Mouse (Mus musculus): ENCODE results near the gene Btbd17. TPM values are rescaled to one million over a fixed set of nuclear protein-coding genes. Genes with fewer than 3 reads are reported as not detected.
A peak's percentile ranks its signal among the peaks of the same experiment; 100 is the strongest.

Btbd17 gene
- polyA plus RNA-seq, 1 experiment from 2014 or later: not detected

DNA sequence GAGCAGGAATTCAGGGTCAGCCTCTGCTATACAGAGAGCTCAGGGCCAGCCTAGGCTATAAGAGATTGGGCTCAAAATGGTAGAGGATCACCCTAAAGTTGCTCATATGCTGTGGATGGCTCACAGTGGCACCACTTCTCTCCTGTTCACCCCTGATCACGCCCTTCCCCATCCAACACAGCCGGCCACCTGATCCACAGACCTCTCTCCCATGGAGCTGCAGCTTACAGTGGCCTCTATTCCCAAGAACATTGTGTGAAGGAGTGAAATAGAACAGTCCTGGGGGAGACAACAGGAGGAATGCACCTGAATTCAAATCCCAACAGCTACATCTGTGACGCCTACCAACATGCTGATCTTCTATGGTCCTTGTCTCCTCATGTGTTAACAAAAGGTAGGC lies 2.9 kb upstream of the Btbd17 start, which contains the start of gene Gpr142:
TSS of gene Gpr142 (plus strand) at position 301 of the 400 bp plus-strand sequence.
- no peak for TF ChIP-seq EP300 (IDR thresholded peaks at IDR 0.05; ENCODE audit: low read depth)
- 73% methylated on average over 3 of the region's 3 CpGs for WGBS (ENCODE audit: insufficient replicate concordance)
- ATAC-seq: no peak

DNA sequence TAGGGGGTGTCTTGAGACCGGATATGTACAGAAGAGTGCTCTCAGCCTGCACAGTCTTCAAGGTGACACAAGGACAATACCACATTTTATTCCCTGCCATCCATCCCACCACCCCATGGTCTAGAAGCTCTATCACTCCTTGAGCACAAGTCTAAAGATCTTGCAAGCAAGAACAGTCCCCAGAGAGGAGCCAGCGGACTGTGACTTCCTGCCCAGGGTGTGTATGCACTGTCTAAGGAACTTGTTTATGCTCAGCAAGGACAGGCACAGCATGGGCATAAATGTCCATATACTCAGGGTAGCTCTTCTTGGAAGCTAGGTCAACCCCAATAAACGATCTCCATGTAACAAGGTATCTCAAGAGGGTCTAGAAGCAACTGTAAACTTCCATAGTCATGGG lies 2.2 kb upstream of the Btbd17 start:
- Histone ChIP-seq H3K27ac (ENCODE audit: low read depth) (no peak overlapping the region), H3K9ac (replicated peaks) (no peak overlapping the region), H3K4me3 (ENCODE audit: low read depth, low read length) (no peak overlapping the region), H3K36me3 (replicated peaks; ENCODE audit: insufficient read depth, low read length) (no peaks in the 10 kb centered on the region), H3K27me3 (ENCODE audit: insufficient read depth, low read length) (peaks cover 16% of the 10 kb centered on the region), H3K4me1 (ENCODE audit: insufficient read depth) (peaks cover 2% of the 10 kb centered on the region; the same call in 1 of the 2 replicates), H3K4me2 (ENCODE audit: low read depth, low read length) (no peak overlapping the region), H3K9me3 (ENCODE audit: low read length) (no peaks in the 10 kb centered on the region)
- TF ChIP-seq CTCF (IDR thresholded peaks at IDR 0.05; ENCODE audit: low read depth): no peak
- no peak for TF ChIP-seq EP300 (IDR thresholded peaks at IDR 0.05; ENCODE audit: low read depth)
- no peak for DNase-seq
- 64% methylated on average over 3 of the region's 3 CpGs for WGBS (ENCODE audit: insufficient replicate concordance)
- no peak for ATAC-seq

More for the DNA sequence above, 2.9 kb upstream of the Btbd17 start, which contains the start of gene Gpr142:
- H3K9ac ChIP-seq (replicated peaks): no peak within 1 kb of the TSS
- peaks cover 2% of the 10 kb centered on the region; the same call in 1 of the 2 replicates for H3K4me1 ChIP-seq (ENCODE audit: insufficient read depth)
- no peak within 1 kb of the TSS for H3K27ac ChIP-seq (ENCODE audit: low read depth)
- no peak within 1 kb of the TSS for H3K4me2 ChIP-seq (ENCODE audit: low read depth, low read length)
- no peaks in the 10 kb centered on the region for H3K9me3 ChIP-seq (ENCODE audit: low read length)
- DNase-seq: no peak
- no peaks in the 10 kb centered on the region for H3K36me3 ChIP-seq (replicated peaks; ENCODE audit: insufficient read depth, low read length)
- no peak within 1 kb of the TSS for H3K4me3 ChIP-seq (ENCODE audit: low read depth, low read length)
- H3K27me3 ChIP-seq (ENCODE audit: insufficient read depth, low read length): peaks cover 10% of the 10 kb centered on the region

DNA sequence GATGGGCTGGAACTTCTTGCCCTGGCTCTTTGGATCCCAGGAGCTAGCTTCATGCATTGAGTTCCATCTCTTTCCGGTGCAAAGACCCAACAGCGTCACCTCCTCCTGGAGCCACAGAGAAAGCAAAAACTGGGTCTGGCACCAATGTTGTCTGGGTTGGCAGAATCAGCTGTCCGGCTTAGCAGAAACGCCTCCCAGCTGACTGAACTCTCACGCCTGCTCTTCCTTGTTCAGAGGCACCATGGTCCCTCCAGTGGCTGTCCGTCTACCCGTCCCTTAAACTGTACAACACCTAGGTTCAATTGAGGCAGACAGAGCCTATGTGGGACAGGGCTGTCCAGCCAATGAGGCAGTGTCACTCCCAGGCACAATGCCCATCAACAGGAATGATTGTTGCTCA lies 1.4 kb upstream of the Btbd17 start:
- ATAC-seq: no peak
- WGBS (ENCODE audit: insufficient replicate concordance): 85% methylated on average over 7 of the region's 7 CpGs
- TF ChIP-seq EP300 (IDR thresholded peaks at IDR 0.05; ENCODE audit: low read depth): no peak
- TF ChIP-seq CTCF (IDR thresholded peaks at IDR 0.05; ENCODE audit: low read depth): no peak
- Histone ChIP-seq H3K27ac (ENCODE audit: low read depth) (no peak overlapping the region), H3K36me3 (replicated peaks; ENCODE audit: insufficient read depth, low read length) (no peaks in the 10 kb centered on the region), H3K9me3 (ENCODE audit: low read length) (no peaks in the 10 kb centered on the region), H3K4me2 (ENCODE audit: low read depth, low read length) (no peak overlapping the region), H3K4me1 (ENCODE audit: insufficient read depth) (peaks cover 2% of the 10 kb centered on the region; the same call in 1 of the 2 replicates), H3K9ac (replicated peaks) (no peak overlapping the region), H3K27me3 (ENCODE audit: insufficient read depth, low read length) (peaks cover 24% of the 10 kb centered on the region), H3K4me3 (ENCODE audit: low read depth, low read length) (no peak overlapping the region)
- no peak for DNase-seq

DNA sequence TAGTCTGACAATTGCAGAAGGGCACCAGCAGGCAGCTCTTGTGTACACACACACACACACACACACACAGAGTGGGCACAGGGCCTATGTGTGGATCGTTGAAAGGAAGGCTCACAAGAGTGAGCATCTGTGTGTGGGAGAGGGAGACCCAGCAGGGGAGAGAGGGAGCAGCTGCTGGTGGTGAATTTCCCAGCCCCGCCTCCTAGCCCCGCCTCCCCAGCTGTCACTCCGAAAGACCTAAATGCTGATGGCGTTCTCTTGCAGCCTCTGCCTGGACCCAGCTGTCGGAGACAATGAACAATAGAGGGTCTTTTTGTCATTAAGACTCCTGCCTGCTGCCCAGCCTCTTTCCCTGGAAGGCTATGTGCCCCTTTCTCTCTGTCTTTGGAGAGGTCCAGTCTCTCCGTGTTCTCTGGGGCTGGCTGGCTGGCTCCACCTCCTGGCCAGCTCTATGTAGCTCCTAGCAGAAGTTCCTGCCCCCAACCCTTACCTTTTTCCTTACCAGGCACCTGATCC lies 456 bp downstream of the Btbd17 start:
- Histone ChIP-seq H3K36me3 (replicated peaks; ENCODE audit: insufficient read depth, low read length) (no peaks in the 10 kb centered on the region), H3K4me1 (ENCODE audit: insufficient read depth) (peaks cover 8% of the 10 kb centered on the region), H3K9ac (replicated peaks) (no peak overlapping the region), H3K4me2 (ENCODE audit: low read depth, low read length) (peak overlapping the region; percentile 66), H3K27ac (ENCODE audit: low read depth) (no peak overlapping the region), H3K4me3 (ENCODE audit: low read depth, low read length) (peak overlapping the region; percentile 27; the same call in 1 of the 2 replicates), H3K27me3 (ENCODE audit: insufficient read depth, low read length) (peaks cover 41% of the 10 kb centered on the region), H3K9me3 (ENCODE audit: low read length) (no peaks in the 10 kb centered on the region)
- TF ChIP-seq EP300 (IDR thresholded peaks at IDR 0.05; ENCODE audit: low read depth) (no peak), CTCF (IDR thresholded peaks at IDR 0.05; ENCODE audit: low read depth) (peak; percentile 45)
- 0% methylated on average over 5 of the region's 7 CpGs for WGBS (ENCODE audit: insufficient replicate concordance)
- ATAC-seq (peak; percentile 20; the same call in 1 of the 2 replicates), DNase-seq (peak; percentile 41)

DNA sequence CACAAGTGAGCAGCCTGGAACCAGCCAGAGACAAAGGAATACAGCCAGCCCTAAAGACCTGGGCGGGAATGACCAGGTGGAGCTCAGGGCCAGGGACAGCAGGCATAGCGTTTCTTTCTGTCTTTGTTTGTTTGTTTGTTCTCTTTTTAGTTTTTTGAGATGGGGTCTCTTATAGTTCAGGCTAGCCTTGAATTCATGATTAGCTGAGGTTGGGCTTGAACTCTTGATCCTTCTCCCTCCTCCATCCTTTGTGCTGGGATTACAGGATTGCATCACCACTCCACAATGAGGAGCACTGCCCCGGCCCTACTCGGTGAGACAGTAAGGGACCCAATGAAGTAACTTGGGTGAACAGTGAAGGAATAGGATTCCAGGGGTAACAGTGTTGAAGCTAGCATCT lies 1.1 kb downstream of the Btbd17 start:
- WGBS (ENCODE audit: insufficient replicate concordance): 48% methylated on average over 4 of the region's 4 CpGs
- TF ChIP-seq EP300 (IDR thresholded peaks at IDR 0.05; ENCODE audit: low read depth) (no peak), CTCF (IDR thresholded peaks at IDR 0.05; ENCODE audit: low read depth) (no peak)
- H3K9ac ChIP-seq (replicated peaks): no peak overlapping the region
- H3K27ac ChIP-seq (ENCODE audit: low read depth): no peak overlapping the region
- H3K4me3 ChIP-seq (ENCODE audit: low read depth, low read length): no peak overlapping the region
- peaks cover 8% of the 10 kb centered on the region for H3K4me1 ChIP-seq (ENCODE audit: insufficient read depth)
- ATAC-seq (no peak), DNase-seq (no peak)
- peaks cover 47% of the 10 kb centered on the region for H3K27me3 ChIP-seq (ENCODE audit: insufficient read depth, low read length)
- no peaks in the 10 kb centered on the region for H3K36me3 ChIP-seq (replicated peaks; ENCODE audit: insufficient read depth, low read length)
- no peak overlapping the region for H3K4me2 ChIP-seq (ENCODE audit: low read depth, low read length)
- H3K9me3 ChIP-seq (ENCODE audit: low read length): no peaks in the 10 kb centered on the region

DNA sequence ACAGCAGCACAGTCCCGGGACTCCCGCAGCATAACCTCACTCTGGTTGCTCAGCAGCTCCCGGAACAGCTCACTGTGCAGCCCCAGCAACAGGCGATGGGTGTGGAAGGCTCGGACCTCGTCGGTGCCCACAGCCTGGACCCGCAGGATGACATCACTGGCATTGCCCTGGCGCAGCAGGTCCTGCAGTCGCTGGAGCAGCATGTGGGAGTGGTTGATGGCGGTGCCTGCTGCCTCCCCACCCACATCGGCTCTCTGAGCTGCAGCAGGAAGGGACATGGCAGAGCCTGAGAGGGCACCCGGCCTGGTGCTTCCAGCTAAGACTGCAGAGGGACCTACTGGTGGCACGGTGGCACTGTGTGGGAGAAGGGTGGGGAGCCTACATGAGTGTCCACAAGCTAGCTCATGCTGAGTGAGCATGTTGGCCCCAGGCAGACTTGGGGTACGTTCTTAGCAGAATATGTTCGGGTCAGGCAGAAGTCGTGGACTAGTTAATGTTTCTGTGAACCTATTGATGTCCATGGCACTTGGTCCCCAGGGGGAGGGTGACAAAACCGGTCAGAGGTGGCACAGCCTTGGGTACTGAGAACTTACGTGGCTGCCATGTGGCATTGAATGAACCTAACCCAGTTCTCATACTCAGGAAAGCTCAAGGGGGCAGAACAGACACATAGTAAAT lies 1.7 kb downstream of the Btbd17 start:
- 60% methylated on average over 19 of the region's 19 CpGs for WGBS (ENCODE audit: insufficient replicate concordance)
- no peak overlapping the region for H3K9ac ChIP-seq (replicated peaks)
- H3K4me1 ChIP-seq (ENCODE audit: insufficient read depth): peaks cover 12% of the 10 kb centered on the region
- no peak for DNase-seq
- H3K4me3 ChIP-seq (ENCODE audit: low read depth, low read length): no peak overlapping the region
- no peaks in the 10 kb centered on the region for H3K9me3 ChIP-seq (ENCODE audit: low read length)
- peaks cover 53% of the 10 kb centered on the region for H3K27me3 ChIP-seq (ENCODE audit: insufficient read depth, low read length)
- H3K4me2 ChIP-seq (ENCODE audit: low read depth, low read length): no peak overlapping the region
- TF ChIP-seq CTCF (IDR thresholded peaks at IDR 0.05; ENCODE audit: low read depth) (no peak), EP300 (IDR thresholded peaks at IDR 0.05; ENCODE audit: low read depth) (no peak)
- H3K27ac ChIP-seq (ENCODE audit: low read depth): no peak overlapping the region
- ATAC-seq: peak; percentile 9; the same call in 1 of the 2 replicates
- H3K36me3 ChIP-seq (replicated peaks; ENCODE audit: insufficient read depth, low read length): no peaks in the 10 kb centered on the region
